Mouse (Mus musculus) hindbrain, embryonic 12.5 days (tissue): Measurements from ENCODE around the gene Hoxa7. TPM values are rescaled to one million over a fixed set of nuclear protein-coding genes. Genes with fewer than 3 reads are reported as not detected.
A peak's percentile ranks its signal among the peaks of the same experiment; 100 is the strongest.

Experiments
- ATAC-seq: fragments of 200-750 bp; cut with Nextera tagmentation; 2 replicates; pipeline ENCODE4 v1.8.0; 2017; ENCODE audit warnings: moderate TSS enrichment; ENCODE audit not compliant: low FRiP score
- H3K27ac ChIP-seq: fragments of 300-500 bp; sonication (generic); 2 replicates; pipeline ENCODE4 v1.5.1; 2016; ENCODE audit warnings: mild to moderate bottlenecking
- H3K27me3 ChIP-seq: fragments of 300-500 bp; sonication (generic); 2 replicates; pipeline ENCODE4 v1.6.1; 2016; ENCODE audit warnings: mild to moderate bottlenecking
- H3K36me3 ChIP-seq: fragments of 300-500 bp; sonication (generic); 2 replicates; pipeline ENCODE4 v1.6.1; 2016; ENCODE audit warnings: mild to moderate bottlenecking
- H3K4me1 ChIP-seq: fragments of 300-500 bp; sonication (generic); 2 replicates; pipeline ENCODE4 v1.6.1; 2016
- H3K4me2 ChIP-seq: fragments of 300-500 bp; sonication (generic); replicated peaks from 2 replicates; pipeline ENCODE4 v1.6.1; 2016; ENCODE audit warnings: mild to moderate bottlenecking
- H3K4me3 ChIP-seq: fragments of 300-500 bp; sonication (generic); 2 replicates; pipeline ENCODE4 v1.5.1; 2016; ENCODE audit warnings: mild to moderate bottlenecking
- H3K9ac ChIP-seq: fragments of 300-500 bp; sonication (generic); 2 replicates; pipeline ENCODE4 v1.6.1; 2016; ENCODE audit warnings: mild to moderate bottlenecking, moderate library complexity
- H3K9me3 ChIP-seq: fragments of 300-500 bp; sonication (generic); replicated peaks from 2 replicates; pipeline ENCODE4 v1.6.1; 2016; ENCODE audit warnings: mild to moderate bottlenecking
- WGBS: fragments of 180-500 bp; shearing (Covaris S2); methylation state at CpG from one replicate; pipeline ENCODE4 v1.1.7; 2016; 5-methylcytosine and 5-hydroxymethylcytosine counted together
- polyA plus RNA-seq: library from polyadenylated mRNA; unstranded; fragments of >200 nt; fragmentation: Nextera tagmentation; extraction: Ambion mirVana; gene quantifications from 2 replicates; pipeline ENCODE4 v1.2.1, GENCODE M21; 2016

Gene Hoxa7
- polyA plus RNA-seq, 1 experiment from 2014 or later, result 0.79 TPM

DNA sequence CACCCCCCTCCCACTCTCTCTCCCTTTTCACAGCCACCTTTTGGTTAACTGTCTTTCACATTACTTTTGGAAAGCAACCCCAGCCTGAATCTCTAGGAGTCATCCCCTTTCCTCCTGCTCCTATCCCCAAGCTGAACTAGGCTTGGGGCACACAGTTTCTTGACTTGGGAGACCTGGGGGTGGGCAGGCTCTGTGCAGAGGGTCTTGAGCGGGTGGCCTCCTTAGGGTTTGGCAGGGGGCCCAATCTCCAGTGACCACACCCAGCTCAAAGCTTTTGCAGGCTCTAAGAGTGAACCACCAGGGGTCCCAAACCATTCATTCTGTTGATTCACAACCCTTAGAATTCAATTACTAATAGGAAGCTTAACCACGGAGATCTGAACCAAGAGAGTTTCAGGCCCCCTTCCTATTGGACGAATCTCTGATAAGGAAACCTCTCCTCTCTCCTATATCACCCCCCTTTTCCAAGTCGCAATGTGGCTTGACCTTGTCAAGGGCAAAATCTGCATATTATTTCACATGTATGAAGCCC is 21.2 kb upstream of the Hoxa7 start:
- 0% methylated on average over 4 of the region's 4 CpGs for WGBS
- Histone ChIP-seq H3K4me1 (peaks cover 2% of the 10 kb centered on the region; the same call in 1 of the 2 replicates), H3K27ac (no peak overlapping the region), H3K36me3 (no peaks in the 10 kb centered on the region), H3K9ac (no peak overlapping the region), H3K9me3 (no peaks in the 10 kb centered on the region), H3K27me3 (peaks cover 96% of the 10 kb centered on the region), H3K4me2 (no peak overlapping the region), H3K4me3 (no peak overlapping the region)
- no peak for ATAC-seq

DNA sequence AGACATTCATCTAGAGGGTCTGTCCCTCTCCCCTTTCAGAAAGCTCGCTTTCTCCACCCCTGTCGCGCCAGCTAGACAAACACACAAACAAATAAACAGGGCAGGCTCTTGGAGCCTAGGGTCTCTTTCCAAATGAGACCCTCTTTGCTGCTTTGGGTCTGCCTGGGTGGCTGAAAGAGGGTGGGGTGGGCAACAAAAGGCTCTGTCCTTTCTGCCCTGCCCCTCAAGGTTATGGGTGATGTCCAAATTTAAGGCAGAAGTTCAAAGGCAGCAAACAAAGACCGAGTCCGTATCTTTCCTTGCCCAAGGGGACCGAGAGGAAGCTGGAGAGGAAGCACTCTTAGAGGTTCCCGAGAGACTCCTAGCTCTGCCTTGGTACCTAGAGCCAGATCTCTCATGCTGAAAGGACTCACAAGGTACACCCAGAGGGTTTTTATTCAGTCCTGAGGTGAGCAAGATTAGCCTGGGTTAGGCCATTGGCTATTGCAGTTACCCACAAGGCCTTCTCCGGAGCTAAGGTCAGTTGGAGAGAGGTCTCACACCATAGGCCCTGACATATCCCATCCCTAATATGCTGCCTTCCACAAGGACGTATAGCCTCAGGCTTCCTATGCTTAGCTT is 19.5 kb upstream of the Hoxa7 start:
- H3K9me3 ChIP-seq, result no peaks in the 10 kb centered on the region
- H3K4me1 ChIP-seq, result peaks cover 2% of the 10 kb centered on the region; the same call in 1 of the 2 replicates
- H3K27ac ChIP-seq, result no peak overlapping the region
- no peak for ATAC-seq
- no peak overlapping the region for H3K4me3 ChIP-seq
- no peak overlapping the region for H3K9ac ChIP-seq
- no peak overlapping the region for H3K4me2 ChIP-seq
- no peaks in the 10 kb centered on the region for H3K36me3 ChIP-seq
- H3K27me3 ChIP-seq, result peaks cover 97% of the 10 kb centered on the region
- WGBS, result 2% methylated on average over 9 of the region's 9 CpGs

DNA sequence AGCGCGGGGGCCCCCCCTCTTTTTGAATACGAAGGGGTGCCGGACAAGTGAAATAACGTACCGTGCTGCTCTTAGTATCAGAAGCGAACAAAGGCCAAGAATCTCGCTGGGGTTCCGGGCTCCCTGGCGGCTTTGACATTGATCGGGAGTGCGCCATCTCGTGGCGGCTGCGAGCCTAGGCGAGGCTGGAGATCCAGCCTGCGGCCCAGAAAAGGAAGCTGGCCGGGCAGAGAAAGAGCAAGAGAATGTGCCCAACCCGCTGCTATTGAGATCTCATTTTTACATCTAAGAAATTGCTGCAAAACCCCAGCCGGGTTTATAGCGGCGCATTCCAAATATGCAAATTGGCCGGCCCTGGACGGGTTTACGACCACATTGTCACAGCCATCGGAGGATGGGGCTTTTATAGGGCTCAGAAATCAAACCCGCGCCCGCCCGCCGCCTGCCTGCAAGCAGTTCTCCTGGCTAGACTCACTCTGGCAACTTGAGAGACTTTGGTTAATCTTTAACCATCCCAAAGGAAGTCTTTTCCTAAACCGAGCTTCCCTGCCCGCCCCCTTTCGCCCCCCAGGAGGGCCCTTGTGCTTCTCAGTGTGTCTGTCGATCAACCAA is 18.8 kb upstream of the Hoxa7 start, which contains the start of gene Hoxa10:
Gene Hoxa10, minus strand, starts transcription at position 466 of the 612 bp plus-strand sequence.
- H3K4me3 ChIP-seq, result 0 out of 2 replicates have a peak within 1 kb of the TSS, but pooled peaks have one; percentile 3
- no peak for ATAC-seq
- peak within 1 kb of the TSS; percentile 29; the same call in 1 of the 2 replicates for H3K4me2 ChIP-seq
- peaks cover 97% of the 10 kb centered on the region for H3K27me3 ChIP-seq
- no peak within 1 kb of the TSS for H3K9ac ChIP-seq
- H3K36me3 ChIP-seq, result no peaks in the 10 kb centered on the region
- no peaks in the 10 kb centered on the region for H3K9me3 ChIP-seq
- no peak within 1 kb of the TSS for H3K27ac ChIP-seq
- 1% methylated on average over 35 of the region's 35 CpGs for WGBS
- H3K4me1 ChIP-seq, result no peaks in the 10 kb centered on the region; the same call in 1 of the 2 replicates

DNA sequence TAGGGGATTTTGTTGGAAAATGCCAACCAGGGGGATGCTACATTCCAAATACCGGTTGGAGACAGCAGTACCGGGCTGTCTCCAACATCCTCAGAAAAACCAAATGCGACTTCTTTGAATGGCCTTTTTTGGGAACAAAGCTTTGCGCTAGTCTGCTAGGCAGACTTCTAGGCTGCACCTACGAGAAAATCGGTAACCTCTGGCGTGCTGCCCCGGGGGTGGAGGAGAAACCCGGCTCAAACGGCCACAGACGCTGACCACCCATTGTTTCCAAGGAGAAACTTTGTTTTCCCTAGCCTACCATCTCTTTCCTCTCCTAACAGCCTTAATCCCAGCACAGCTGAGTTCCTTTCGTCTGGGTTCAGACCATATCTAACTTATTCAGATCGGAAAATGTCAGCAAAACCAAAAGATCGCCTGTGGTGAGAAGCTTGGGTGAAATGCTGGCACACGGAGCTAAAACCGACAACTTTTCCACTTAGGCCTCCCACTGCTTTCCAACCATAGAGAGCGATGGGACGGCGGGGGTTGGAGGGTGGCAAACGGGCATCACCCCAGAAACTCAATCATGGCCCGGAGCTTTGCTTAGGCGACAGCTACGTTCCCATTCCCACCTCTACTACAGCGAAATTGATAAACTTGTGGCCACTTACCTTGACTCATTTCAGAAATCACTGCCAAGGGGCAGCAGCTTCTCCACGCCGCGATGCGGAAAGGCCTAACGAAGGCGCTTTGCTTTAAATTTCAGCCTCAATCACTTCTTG is 18.2 kb upstream of the Hoxa7 start:
- 3% methylated on average over 30 of the region's 30 CpGs for WGBS
- no peak overlapping the region for H3K27ac ChIP-seq
- no peaks in the 10 kb centered on the region; the same call in 1 of the 2 replicates for H3K4me1 ChIP-seq
- H3K36me3 ChIP-seq, result no peaks in the 10 kb centered on the region
- peaks cover 97% of the 10 kb centered on the region for H3K27me3 ChIP-seq
- H3K9ac ChIP-seq, result no peak overlapping the region
- ATAC-seq, result no peak
- peak overlapping the region; percentile 29; the same call in 1 of the 2 replicates for H3K4me2 ChIP-seq
- H3K9me3 ChIP-seq, result no peaks in the 10 kb centered on the region
- H3K4me3 ChIP-seq, result 0 out of 2 replicates have a peak overlapping the region, but pooled peaks have one; percentile 3

DNA sequence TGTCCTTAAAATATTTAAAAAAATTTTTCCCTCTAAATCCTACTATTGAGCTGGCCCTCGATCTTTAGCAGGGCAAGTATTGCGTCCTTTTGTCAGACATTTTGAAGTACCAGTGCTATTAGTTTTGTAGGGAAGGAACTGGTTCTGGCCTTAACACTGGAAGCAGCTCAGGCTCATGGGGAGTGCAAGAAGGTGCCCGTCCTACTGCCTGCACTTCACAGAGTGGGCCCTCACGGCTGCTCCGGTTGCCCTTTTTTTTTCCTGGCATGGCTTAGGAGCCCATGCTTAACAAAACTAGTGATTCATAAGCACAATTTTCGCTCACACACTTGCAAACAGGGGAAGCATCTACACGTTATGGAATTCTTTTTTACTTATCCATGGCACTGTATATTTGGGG is 17.3 kb upstream of the Hoxa7 start:
- H3K9me3 ChIP-seq, result no peaks in the 10 kb centered on the region
- H3K4me2 ChIP-seq, result no peak overlapping the region
- H3K27ac ChIP-seq, result no peak overlapping the region
- H3K27me3 ChIP-seq, result peaks cover 97% of the 10 kb centered on the region
- no peak for ATAC-seq
- no peak overlapping the region for H3K4me3 ChIP-seq
- H3K36me3 ChIP-seq, result no peaks in the 10 kb centered on the region
- H3K4me1 ChIP-seq, result no peaks in the 10 kb centered on the region; the same call in 1 of the 2 replicates
- WGBS, result under 1% methylated on average over 7 of the region's 7 CpGs
- no peak overlapping the region for H3K9ac ChIP-seq

DNA sequence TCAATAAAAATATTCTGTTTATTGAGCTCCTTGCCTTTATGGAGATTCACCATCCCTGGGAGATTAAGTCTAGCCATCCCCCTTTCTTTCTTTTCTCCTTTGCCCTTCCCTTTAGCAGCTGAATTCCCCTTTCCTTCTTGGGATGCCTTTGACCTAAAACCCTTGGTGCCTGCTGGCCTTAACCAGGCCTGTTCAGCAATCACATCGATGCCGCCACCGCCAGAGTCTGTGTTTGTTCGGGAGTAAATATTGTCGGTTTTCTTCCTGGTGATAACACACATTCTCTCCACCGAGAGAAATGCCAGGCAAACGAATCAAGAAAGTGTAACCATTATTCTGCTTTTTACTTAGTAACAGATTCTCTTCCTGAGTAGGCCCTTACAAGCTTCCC is 16.5 kb upstream of the Hoxa7 start:
- no peak for ATAC-seq
- H3K36me3 ChIP-seq, result no peaks in the 10 kb centered on the region
- H3K4me3 ChIP-seq, result no peak overlapping the region
- peaks cover 97% of the 10 kb centered on the region for H3K27me3 ChIP-seq
- no peaks in the 10 kb centered on the region; the same call in 1 of the 2 replicates for H3K4me1 ChIP-seq
- no peak overlapping the region for H3K9ac ChIP-seq
- no peak overlapping the region for H3K4me2 ChIP-seq
- WGBS, result 4% methylated on average over 7 of the region's 7 CpGs
- H3K27ac ChIP-seq, result no peak overlapping the region
- H3K9me3 ChIP-seq, result no peaks in the 10 kb centered on the region

GRCm38 (mm10) chr6:52237346-52238154 is 15.9 kb upstream of the Hoxa7 start:
- 9% methylated on average over 10 of the region's 10 CpGs for WGBS
- no peak for ATAC-seq
- no peaks in the 10 kb centered on the region for H3K36me3 ChIP-seq
- H3K4me2 ChIP-seq, result no peak overlapping the region
- H3K27me3 ChIP-seq, result peaks cover 97% of the 10 kb centered on the region
- no peak overlapping the region for H3K27ac ChIP-seq
- H3K4me3 ChIP-seq, result no peak overlapping the region
- no peak overlapping the region for H3K9ac ChIP-seq
- no peaks in the 10 kb centered on the region; the same call in 1 of the 2 replicates for H3K4me1 ChIP-seq
- no peaks in the 10 kb centered on the region for H3K9me3 ChIP-seq

- Histone ChIP-seq H3K4me2 (no peak overlapping the region), H3K9me3 (no peaks in the 10 kb centered on the region), H3K27ac (no peak overlapping the region), H3K27me3 (peaks cover 97% of the 10 kb centered on the region), H3K9ac (no peak overlapping the region), H3K36me3 (no peaks in the 10 kb centered on the region), H3K4me3 (no peak overlapping the region), H3K4me1 (no peaks in the 10 kb centered on the region; the same call in 1 of the 2 replicates)
- no peak for ATAC-seq
- 9% methylated on average over 3 of the region's 3 CpGs for WGBS
Observed at GRCm38 (mm10) chr6:52236806-52237205, 15.2 kb upstream of the Hoxa7 start.

GRCm38 (mm10) chr6:52235866-52236265 is 14.2 kb upstream of the Hoxa7 start:
- H3K27me3 ChIP-seq, result peaks cover 94% of the 10 kb centered on the region
- no peak overlapping the region for H3K4me2 ChIP-seq
- ATAC-seq, result no peak
- WGBS, result 20% methylated on average over 6 of the region's 6 CpGs
- H3K27ac ChIP-seq, result no peak overlapping the region
- no peaks in the 10 kb centered on the region; the same call in 1 of the 2 replicates for H3K4me1 ChIP-seq
- H3K9me3 ChIP-seq, result no peaks in the 10 kb centered on the region
- H3K4me3 ChIP-seq, result no peak overlapping the region
- no peak overlapping the region for H3K9ac ChIP-seq
- H3K36me3 ChIP-seq, result no peaks in the 10 kb centered on the region

GRCm38 (mm10) chr6:52235267-52235666 is 13.6 kb upstream of the Hoxa7 start:
- no peak overlapping the region for H3K27ac ChIP-seq
- no peak overlapping the region for H3K4me3 ChIP-seq
- H3K36me3 ChIP-seq, result no peaks in the 10 kb centered on the region
- H3K9me3 ChIP-seq, result no peaks in the 10 kb centered on the region
- H3K27me3 ChIP-seq, result peaks cover 94% of the 10 kb centered on the region
- no peaks in the 10 kb centered on the region; the same call in 1 of the 2 replicates for H3K4me1 ChIP-seq
- no peak overlapping the region for H3K4me2 ChIP-seq
- no peak overlapping the region for H3K9ac ChIP-seq
- no peak for ATAC-seq
- WGBS, result 23% methylated on average over 9 of the region's 9 CpGs

DNA sequence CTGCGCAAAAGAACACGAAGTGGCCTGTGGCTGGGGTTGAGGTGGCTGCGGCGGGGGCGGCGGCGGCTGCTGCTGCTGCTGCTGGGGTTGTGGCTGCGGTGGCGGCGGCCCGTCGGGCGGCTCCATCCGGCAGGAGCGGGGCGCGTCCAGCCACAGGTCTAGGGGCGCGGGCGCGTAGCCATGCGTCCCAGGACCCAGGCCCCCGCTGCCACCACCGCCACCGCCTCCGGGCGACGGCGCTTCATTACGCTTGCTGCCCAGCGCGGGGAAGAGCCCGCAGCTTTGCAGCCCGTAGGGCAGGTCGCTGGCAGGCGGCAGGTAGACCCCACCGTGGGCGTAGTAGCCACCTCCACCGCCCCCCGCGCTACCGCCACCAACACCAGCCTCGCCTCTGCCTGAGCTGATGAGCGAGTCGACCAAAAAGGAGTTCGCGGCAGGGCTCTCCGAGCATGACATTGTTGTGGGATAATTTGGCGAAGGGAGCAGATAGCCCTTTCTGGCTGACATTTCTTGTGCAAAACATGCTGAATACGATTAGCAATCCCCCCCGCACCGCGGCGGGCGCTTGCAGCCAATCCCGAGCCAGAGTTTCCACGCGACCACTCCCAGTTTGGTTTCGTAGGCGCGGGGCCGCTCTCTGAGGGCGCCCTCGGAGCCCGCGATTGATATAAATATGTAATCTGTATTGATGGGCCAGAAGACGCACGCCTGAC is 12.9 kb upstream of the Hoxa7 start:
- Histone ChIP-seq H3K4me3 (0 out of 2 replicates have a peak overlapping the region, but pooled peaks have one; percentile 6), H3K27ac (no peak overlapping the region), H3K9ac (no peak overlapping the region), H3K9me3 (no peaks in the 10 kb centered on the region), H3K27me3 (peaks cover 94% of the 10 kb centered on the region), H3K4me1 (no peaks in the 10 kb centered on the region), H3K36me3 (no peaks in the 10 kb centered on the region), H3K4me2 (no peak overlapping the region)
- 1% methylated on average over 50 of the region's 68 CpGs for WGBS
- ATAC-seq, result no peak
